Mouse (Mus musculus) olfactory bulb, adult 2 months (tissue): ENCODE results near the gene Trim5.
"Not testable (repeated sequence)": the region's sequence is repeated elsewhere in the genome, so short reads cannot be mapped to it uniquely, and the experiment has no call there.

Source experiments
- CTCF ChIP-seq: fragments of 200-500 bp; IDR thresholded peaks from 2 replicates; pipeline ENCODE4 v1.5.1; 2012; ENCODE audit warnings: low read depth, mild to moderate bottlenecking, low read length, moderate library complexity; ENCODE audit not compliant: insufficient read depth
- POLR2A ChIP-seq: fragments of 200-500 bp; IDR thresholded peaks from 2 replicates; pipeline ENCODE4 v1.6.1; 2012; ENCODE audit warnings: mild to moderate bottlenecking, low read depth, low read length, moderate library complexity; ENCODE audit not compliant: insufficient read depth

- not testable (repeated sequence) for TF ChIP-seq CTCF, POLR2A
Measured at GRCm38 (mm10) chr7:104279361-104279760, 8.5 kb downstream of the Trim5 start.
